Mouse (Mus musculus) left cerebral cortex, postnatal 14 days (tissue): ENCODE data around the gene Chst8. TPM values are rescaled to one million over a fixed set of nuclear protein-coding genes. Genes with fewer than 3 reads are reported as not detected.

Experiments used
- DNase-seq, 2 experiments: peaks; one replicate each; pipeline ENCODE4 v3.0.0; 2021 to 2022; ENCODE audit warnings: low spot score in 2 of 2, mixed read lengths in 1 of 2
- intact Hi-C: fragments of 180-260 bp; cut with DNase I; formaldehyde crosslinking; loops from one replicate; pipeline ENCODE4 v1.15.1; 2025
- long read RNA-seq, 2 experiments: library from polyadenylated mRNA; stranded (forward); transcript quantifications; one replicate each; pipeline ENCODE4 v2.0.0; 2021
- total RNA-seq, 2 experiments: library from RNA; stranded (reverse); gene quantifications; 2 replicates each; pipeline ENCODE4 v1.2.3; 2021

Gene Chst8
- total RNA-seq = 10 to 100 TPM; 16.5 to 24.5 TPM
- long read RNA-seq, experiment 1, transcript Chst8-201 (4 exons, 2,372 nt) = major isoform, 13 of 22 reads
- long read RNA-seq, experiment 1, partial matches to known transcripts = 4 of 22 reads
- long read RNA-seq, experiment 1, other reads (novel, unspliced or antisense) = 5 of 22 reads
- long read RNA-seq, experiment 2, transcript Chst8-201 (4 exons, 2,372 nt) = major isoform, 6 of 12 reads
- long read RNA-seq, experiment 2, partial matches to known transcripts = 2 of 12 reads
- long read RNA-seq, experiment 2, other reads (novel, unspliced or antisense) = 4 of 12 reads

GRCm38 (mm10) chr7:34812531-34813111 lies at the start of gene Chst8:
Gene Chst8 (minus strand): TSS chr7:34812711.
- intact Hi-C loops = loop anchor here (10.0 kb wide), 1 partner anchor 182 kb away; no protein-coding TSS in a partner anchor
- peak; percentile 45 to 73 for DNase-seq

- DNase-seq = no peak
- intact Hi-C loops = no loop called here
Observed at GRCm38 (mm10) chr7:34858291-34858690, 45.8 kb upstream of the Chst8 start.

- intact Hi-C loops = no loop called here
- no peak for DNase-seq
Observed at GRCm38 (mm10) chr7:34854781-34855352, 42.4 kb upstream of the Chst8 start.

DNA sequence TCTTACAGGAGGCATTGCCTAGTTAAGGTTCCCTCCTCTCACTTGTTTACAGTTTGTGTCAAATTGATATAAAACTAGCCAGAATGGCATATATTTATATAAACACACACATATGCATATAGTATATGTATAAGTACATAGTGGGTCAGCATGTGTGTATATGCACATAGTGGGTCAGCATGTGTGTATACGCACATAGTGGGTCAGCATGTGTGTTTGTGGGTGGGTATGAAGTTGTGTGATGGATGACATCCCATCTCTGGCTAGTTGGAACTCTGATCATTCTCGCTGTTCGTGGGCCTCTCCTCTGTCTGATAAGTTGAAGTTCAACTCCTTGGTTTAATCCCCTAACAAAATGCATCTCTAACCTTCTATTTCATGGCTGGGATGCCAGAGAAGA lies 40.9 kb upstream of the Chst8 start:
- DNase-seq = no peak
- intact Hi-C loops = no loop called here

DNA sequence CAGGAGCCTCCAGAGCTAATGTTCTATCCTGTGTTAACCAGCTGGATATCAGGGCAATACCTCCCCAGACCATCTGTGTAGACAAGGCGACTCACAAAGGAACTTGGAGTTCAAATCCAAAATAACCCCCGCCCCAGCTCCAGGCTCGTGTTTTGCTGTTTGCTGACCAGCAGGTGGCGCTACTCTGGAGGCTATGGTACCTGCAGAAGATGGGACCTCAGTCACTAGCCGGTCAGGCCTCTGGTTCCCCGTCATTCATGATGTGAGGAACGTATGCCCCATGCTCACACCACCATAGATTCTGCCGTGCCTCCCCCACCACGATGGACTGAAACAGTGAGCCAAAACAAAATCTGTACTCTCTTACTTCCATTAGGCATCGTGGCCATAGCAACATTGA lies 37.1 kb upstream of the Chst8 start:
- intact Hi-C loops = no loop called here
- no peak for DNase-seq

DNA sequence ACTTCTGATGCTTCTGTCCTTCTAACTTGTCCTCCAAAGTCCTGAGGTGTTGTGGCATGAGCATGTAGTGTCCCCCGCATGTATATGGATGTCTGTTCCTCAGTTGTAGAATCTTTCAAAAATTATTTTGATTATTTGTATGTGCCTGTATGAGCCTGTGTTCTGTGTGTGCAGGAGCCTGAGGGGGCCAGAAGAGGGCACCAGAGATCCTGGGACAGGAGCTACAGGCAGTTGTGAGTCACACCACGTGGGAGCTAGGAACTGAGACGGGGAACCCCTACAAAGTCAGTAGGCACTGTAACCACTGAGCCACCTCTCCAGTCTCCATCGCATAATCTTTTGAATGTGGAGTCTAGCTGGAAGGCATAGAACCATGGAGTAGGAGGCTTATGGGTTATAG lies 36.3 kb upstream of the Chst8 start:
- no peak for DNase-seq
- intact Hi-C loops = no loop called here

DNA sequence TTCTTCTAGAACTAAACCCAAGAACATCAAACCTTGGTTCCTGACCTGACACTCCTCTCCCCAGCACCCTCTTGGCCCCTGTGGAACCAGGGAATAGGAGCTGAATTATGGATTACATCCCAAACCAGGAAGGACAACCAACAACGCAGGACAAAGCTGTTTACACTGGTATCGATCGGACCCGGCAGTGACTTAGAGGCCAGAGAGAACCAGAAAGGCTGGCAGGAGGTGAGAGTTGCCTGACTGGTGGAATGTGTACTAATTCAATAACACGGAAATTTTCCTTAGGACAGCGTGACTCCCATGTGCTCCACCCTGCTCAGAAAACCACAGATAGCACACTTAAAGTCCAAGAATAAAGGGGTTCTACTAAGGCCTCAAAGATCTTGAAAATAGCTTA lies 35.4 kb upstream of the Chst8 start:
- DNase-seq = no peak
- intact Hi-C loops = no loop called here

DNA sequence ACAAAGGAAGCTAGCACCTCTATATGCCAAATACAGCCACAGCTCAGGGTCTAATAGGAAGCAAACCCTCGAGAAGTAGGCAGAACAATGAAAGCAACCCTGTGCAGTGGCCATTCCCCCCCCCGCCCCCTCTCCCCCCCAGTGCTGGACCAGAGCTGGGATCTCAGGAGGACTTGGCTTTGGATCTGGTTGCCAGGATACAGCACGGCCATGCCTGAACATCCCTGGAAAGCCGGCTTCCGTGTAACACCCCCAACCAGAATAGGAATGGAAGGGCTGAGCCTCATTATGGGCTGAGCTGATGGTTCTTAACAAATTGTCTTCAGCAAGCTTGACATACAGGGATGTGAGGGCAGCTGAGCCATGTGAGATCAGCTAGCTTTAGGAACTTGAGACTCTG lies 34.9 kb upstream of the Chst8 start:
- peak in 1 of 2 experiments; percentile 18 for DNase-seq
- intact Hi-C loops = no loop called here

GRCm38 (mm10) chr7:34838749-34839148 lies 26.2 kb upstream of the Chst8 start:
- intact Hi-C loops = no loop called here
- no peak for DNase-seq

DNA sequence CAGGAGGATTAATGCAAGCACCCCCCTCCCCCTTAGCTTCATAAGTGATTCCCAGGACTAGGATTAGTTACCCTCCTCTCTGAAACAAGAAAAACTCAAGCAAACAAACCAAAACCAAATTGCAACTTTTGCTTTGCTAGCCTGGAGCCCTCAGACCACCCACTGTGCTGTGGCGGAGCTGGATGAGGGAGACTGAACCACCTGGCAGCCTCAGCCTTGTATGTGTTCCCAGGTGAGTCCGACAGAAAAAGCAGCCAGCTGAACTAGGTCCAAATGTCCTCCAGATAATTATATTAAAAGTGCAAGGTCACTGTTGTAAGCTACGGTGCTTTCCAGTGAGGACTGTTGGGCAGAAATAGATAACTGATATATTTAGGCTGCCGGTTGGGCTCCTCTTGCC lies 25.7 kb upstream of the Chst8 start:
- intact Hi-C loops = no loop called here
- DNase-seq = no peak

DNA sequence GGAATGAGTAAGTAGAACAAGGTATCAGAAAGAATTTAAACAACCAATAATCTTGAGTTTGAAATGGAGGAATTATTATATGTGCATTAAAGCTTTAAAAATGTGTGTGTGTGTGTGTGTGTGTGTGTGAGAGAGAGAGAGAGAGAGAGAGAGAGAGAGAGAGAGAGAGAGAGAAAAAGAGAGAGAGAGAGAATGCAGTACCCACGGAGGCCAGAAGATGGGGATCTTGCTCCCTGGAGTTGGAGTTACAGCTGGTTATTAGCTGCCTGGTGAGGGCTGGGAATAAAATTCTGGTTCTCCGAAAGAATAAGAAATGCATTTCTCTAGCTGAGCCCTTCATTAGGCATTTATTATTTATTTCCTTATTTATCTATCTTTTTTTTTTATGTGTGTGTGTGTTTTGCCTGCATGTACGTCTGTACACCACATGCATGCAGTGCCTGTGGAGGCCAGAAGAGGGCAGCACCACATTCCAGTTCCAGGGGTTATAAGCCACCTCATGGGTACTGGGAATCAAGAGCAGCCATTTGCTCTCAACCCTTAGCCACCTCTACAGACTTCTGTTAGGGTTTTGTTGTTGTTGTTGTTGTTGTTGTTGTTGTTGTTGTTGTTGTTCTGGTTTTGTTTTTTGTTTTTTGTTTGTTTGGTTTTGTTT lies 13.9 kb upstream of the Chst8 start:
- DNase-seq = no peak
- intact Hi-C loops = no loop called here

DNA sequence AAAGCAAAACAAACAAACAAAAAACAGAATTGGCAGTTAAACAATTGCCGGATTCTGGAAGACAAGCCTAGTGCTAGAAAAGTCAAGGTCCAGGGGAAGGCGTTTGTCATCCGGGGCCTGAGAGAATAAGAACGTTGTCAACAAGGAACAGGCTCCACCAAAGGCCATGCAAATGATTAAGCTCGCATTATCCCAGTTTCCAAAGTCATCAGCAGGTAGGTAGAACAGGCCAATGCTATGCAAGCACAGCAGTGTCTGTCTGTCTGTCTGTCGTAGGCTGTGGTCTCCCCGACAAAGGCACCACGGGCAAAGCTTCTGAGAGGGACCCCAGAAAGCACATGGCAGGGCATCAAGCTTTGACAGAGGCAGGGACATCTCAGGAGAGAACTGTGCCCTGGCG lies 9.1 kb upstream of the Chst8 start:
- intact Hi-C loops = no loop called here
- no peak for DNase-seq

GRCm38 (mm10) chr7:34820554-34820953 lies 8.0 kb upstream of the Chst8 start:
- intact Hi-C loops = no loop called here
- peak in 1 of 2 experiments; percentile 20 for DNase-seq

DNA sequence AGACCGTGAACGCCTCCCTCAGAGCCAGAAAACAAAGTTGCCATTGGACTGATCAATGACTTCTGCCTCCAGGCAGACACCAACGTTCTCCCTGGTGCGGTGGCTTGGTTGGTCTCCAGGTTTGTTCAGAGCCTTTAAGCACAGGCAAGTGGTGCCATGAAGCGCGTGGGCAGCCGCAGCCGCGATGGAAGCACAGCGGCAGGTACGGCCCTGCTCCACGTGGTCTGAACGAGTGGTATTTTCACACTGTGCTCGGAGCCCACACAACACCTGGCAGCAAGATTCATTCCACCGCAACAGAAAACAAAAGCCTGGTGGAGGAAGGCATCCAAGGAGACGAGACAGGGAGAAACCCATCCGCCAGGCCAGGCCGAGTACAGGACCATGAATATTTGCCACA lies 7.3 kb upstream of the Chst8 start:
- peak; percentile 54 to 80 for DNase-seq
- intact Hi-C loops = loop anchor here (10.0 kb wide), 1 partner anchor 175 kb away; no protein-coding TSS in a partner anchor

DNA sequence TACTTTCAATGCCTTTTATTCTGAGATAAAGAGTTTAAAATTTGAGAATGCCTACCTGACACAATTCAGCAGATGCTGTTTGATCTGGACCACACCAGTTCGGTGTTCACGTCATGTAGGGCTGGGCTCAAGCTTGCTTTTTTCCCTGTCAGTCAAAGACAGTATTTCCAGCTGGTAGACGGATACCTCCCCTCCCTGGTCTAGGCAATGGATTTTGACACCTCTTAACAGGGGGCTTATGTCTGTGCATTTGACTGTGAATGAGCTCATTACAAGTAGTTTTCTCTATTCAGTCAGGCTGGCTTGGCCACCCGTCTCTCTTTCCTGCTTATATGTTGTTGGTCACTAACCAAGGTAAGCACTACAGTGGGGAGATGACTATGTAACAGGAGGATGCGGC lies 6.1 kb upstream of the Chst8 start:
- intact Hi-C loops = loop anchor here (10.0 kb wide), 1 partner anchor 176 kb away; no protein-coding TSS in a partner anchor
- no peak for DNase-seq

DNA sequence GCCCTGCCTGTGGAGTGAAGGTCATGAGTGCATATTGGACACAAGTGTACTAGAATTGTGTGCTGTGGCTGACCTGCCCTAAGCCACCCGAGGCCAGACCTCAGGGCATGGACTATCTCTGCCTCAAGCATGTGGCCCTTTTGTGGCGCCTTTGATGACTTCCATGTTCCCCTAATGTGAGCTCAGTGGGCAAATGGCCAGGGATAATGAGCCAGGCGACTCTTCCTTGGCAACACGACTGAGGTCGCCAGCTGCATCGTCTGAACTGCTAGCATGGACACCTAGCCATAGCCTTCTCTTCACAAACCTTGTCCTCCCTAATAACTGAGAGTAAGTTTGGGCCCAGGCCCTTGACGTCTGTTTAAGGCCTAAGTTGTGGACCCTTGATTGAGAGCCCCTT lies 4.5 kb upstream of the Chst8 start:
- DNase-seq = no peak
- intact Hi-C loops = loop anchor here (10.0 kb wide), 1 partner anchor 178 kb away; no protein-coding TSS in a partner anchor

- intact Hi-C loops = loop anchor here (10.0 kb wide), 1 partner anchor 180 kb away; no protein-coding TSS in a partner anchor
- no peak for DNase-seq
Observed at GRCm38 (mm10) chr7:34814801-34815200, 2.3 kb upstream of the Chst8 start.

DNA sequence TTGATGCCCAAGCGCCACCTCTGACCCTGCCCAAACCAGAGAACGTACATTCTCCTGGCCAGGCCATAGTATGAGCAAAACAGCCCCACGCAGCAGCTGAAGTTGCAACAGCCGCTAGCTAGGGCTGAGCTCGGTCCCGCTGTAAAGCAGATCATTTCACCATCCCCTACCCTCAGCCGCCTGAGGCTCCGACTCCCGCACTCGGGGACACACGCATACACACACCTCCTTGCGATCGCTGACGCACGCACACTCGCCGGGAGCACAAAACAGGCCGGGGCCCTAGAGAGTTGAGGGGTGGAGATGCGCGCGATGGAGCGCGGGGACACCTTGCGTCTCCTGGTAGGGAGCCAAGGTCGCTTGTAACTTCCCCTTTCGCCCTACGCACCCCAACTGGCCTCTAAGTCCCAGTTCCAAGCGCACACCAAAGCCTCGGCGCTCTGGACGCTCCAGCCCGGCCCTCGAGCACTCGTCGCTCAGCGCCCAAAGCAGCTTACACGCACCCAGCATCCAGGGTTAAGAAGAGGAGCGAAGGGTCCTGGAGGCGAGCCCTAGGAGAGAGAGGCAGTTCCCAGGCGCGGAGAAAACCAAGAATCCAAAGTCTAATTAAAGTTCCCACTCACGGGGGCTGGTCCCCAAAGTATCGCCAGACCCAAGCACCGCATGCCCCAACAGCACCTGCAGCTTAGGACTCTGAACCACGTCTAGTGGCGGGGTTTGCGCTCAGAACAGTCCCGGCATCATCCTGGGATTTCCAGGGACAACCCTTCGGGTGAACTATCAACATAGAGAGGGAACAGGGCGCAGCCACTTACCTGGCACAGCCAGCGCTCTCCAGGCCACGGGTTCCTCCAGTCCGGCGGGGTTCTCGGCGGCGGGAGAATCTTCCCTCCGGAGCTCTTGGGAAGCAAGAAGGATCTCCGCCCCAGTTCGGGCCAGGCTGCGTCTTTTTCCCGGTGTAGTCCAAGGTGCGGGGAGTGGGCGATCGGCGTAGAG lies 682 bp downstream of the Chst8 start:
- intact Hi-C loops = loop anchor here (10.0 kb wide), 1 partner anchor 183 kb away; no protein-coding TSS in a partner anchor
- no peak for DNase-seq

DNA sequence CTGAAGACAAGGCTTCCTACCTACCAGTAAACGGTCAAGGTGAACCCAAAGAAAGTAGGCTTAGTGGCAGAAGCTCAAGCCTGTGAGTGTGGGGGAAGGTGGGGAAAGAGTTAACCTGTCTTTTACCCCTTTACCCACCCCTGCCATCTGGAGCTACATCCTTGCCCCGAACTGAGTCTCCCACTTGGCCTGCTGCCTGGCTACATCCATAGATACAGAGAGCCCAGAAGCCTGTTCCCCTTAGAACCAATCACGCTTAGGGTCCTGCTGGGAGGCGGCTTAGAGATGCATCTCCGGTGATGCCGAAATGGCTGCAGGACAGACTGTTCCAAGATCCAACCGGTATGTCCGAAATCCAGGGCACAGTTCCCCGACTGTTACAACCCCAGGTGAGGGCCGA lies 1.5 kb downstream of the Chst8 start:
- intact Hi-C loops = loop anchor here (10.0 kb wide), 1 partner anchor 184 kb away; no protein-coding TSS in a partner anchor
- no peak for DNase-seq
